Mouse (Mus musculus) gastrocnemius, postnatal 14 days (tissue): ENCODE data around the gene Armc3. TPM values are rescaled to one million over a fixed set of nuclear protein-coding genes. Genes with fewer than 3 reads are reported as not detected.

Source experiments
- DNase-seq: peaks from one replicate; pipeline ENCODE4 v3.0.0; 2021; ENCODE audit warnings: mixed read lengths
- intact Hi-C: fragments of 180-260 bp; cut with DNase I; formaldehyde crosslinking; loops from one replicate; pipeline ENCODE4 v1.15.1; 2025; ENCODE audit warnings: low total_unique reads
- long read RNA-seq, 2 experiments: library from polyadenylated mRNA; stranded (forward); transcript quantifications; one replicate each; pipeline ENCODE4 v2.0.0; 2021
- total RNA-seq, 2 experiments: library from RNA; stranded (reverse); gene quantifications; 2 replicates each; pipeline ENCODE4 v1.2.3; 2021

Gene Armc3
- not detected for total RNA-seq
- long read RNA-seq, experiment 1, partial matches to known transcripts, result 0 of 2 reads
- long read RNA-seq, experiment 1, other reads (novel, unspliced or antisense), result 2 of 2 reads
- long read RNA-seq, experiment 2, partial matches to known transcripts, result 0 of 1 reads
- long read RNA-seq, experiment 2, other reads (novel, unspliced or antisense), result 1 of 1 reads

- intact Hi-C loops, result no loop called here
- peak; percentile 24 for DNase-seq
Observed at GRCm38 (mm10) chr2:19198452-19199365, at the start of gene Armc3. Armc3 (plus strand) TSS chr2:19199302.

GRCm38 (mm10) chr2:19152687-19153086 is 46.4 kb upstream of the Armc3 start:
- intact Hi-C loops, result no loop called here
- no peak for DNase-seq

GRCm38 (mm10) chr2:19156176-19156575 is 42.9 kb upstream of the Armc3 start:
- DNase-seq, result no peak
- intact Hi-C loops, result no loop called here

GRCm38 (mm10) chr2:19159539-19159938 is 39.6 kb upstream of the Armc3 start:
- intact Hi-C loops, result no loop called here
- DNase-seq, result no peak

- intact Hi-C loops, result no loop called here
- DNase-seq, result no peak
Observed at GRCm38 (mm10) chr2:19160368-19161114, 38.6 kb upstream of the Armc3 start.

- intact Hi-C loops, result no loop called here
- DNase-seq, result no peak
Observed at GRCm38 (mm10) chr2:19164234-19164633, 34.9 kb upstream of the Armc3 start.

GRCm38 (mm10) chr2:19176827-19177236 is 22.3 kb upstream of the Armc3 start:
- no peak for DNase-seq
- intact Hi-C loops, result no loop called here

GRCm38 (mm10) chr2:19199366-19199853 is 308 bp downstream of the Armc3 start:
- intact Hi-C loops, result no loop called here
- no peak for DNase-seq

- intact Hi-C loops, result no loop called here
- no peak for DNase-seq
Observed at GRCm38 (mm10) chr2:19200112-19200511, 1.0 kb downstream of the Armc3 start.

- no peak for DNase-seq
- intact Hi-C loops, result no loop called here
Observed at GRCm38 (mm10) chr2:19201682-19202081, 2.6 kb downstream of the Armc3 start.

- intact Hi-C loops, result no loop called here
Observed at GRCm38 (mm10) chr2:19234305-19234704, 35.2 kb downstream of the Armc3 start.

GRCm38 (mm10) chr2:19235193-19235592 is 36.1 kb downstream of the Armc3 start:
- no peak for DNase-seq
- intact Hi-C loops, result no loop called here

More at GRCm38 (mm10) chr2:19234305-19234704, 35.2 kb downstream of the Armc3 start:
- DNase-seq, result no peak

GRCm38 (mm10) chr2:19235614-19236013 is 36.5 kb downstream of the Armc3 start:
- intact Hi-C loops, result no loop called here
- DNase-seq, result no peak

- no peak for DNase-seq
- intact Hi-C loops, result no loop called here
Observed at GRCm38 (mm10) chr2:19238771-19239170, 39.7 kb downstream of the Armc3 start.

- no peak for DNase-seq
Observed at GRCm38 (mm10) chr2:19249611-19250010, 50.5 kb downstream of the Armc3 start.

GRCm38 (mm10) chr2:19255037-19255436 is 55.9 kb downstream of the Armc3 start:
- intact Hi-C loops, result no loop called here
- DNase-seq, result no peak

More at GRCm38 (mm10) chr2:19249611-19250010, 50.5 kb downstream of the Armc3 start:
- intact Hi-C loops, result no loop called here

GRCm38 (mm10) chr2:19257255-19257654 is 58.2 kb downstream of the Armc3 start:
- DNase-seq, result no peak
- intact Hi-C loops, result no loop called here

- intact Hi-C loops, result no loop called here
- no peak for DNase-seq
Observed at GRCm38 (mm10) chr2:19260399-19260798, 61.3 kb downstream of the Armc3 start.

- no peak for DNase-seq
- intact Hi-C loops, result no loop called here
Observed at GRCm38 (mm10) chr2:19263375-19263774, 64.3 kb downstream of the Armc3 start.

- no peak for DNase-seq
- intact Hi-C loops, result no loop called here
Observed at GRCm38 (mm10) chr2:19265834-19266233, 66.7 kb downstream of the Armc3 start.
